Mouse (Mus musculus): Measurements from ENCODE around the gene Msn. TPM values are rescaled to one million over a fixed set of nuclear protein-coding genes. Genes with fewer than 3 reads are reported as not detected.

Gene Msn
- 71.7 and 77.2 TPM in 2 replicates for polyA plus RNA-seq (2012; rRNA removed)

GRCm38 (mm10) chrX:96095509-96096499 lies at the start of gene Msn:
TSS of gene Msn (plus strand) at chrX:96096042.

Other genes with a start within 250 kb of the Msn start
- gene Las1l, start 139.1 kb upstream of the Msn start, polyA plus RNA-seq (2012; rRNA removed) = 11.1 and 11.7 TPM in 2 replicates
- gene Vsig4, start 197.4 kb downstream of the Msn start, polyA plus RNA-seq (2012; rRNA removed) = not detected in 2 replicates